Mouse (Mus musculus) megakaryocyte, embryonic 14.5 days (primary cell): Measurements from ENCODE around the gene Wdr64.

Source experiments
- FLI1 ChIP-seq: IDR thresholded peaks from 2 replicates; pipeline ENCODE4 v1.6.1; 2012; ENCODE audit warnings: low read length, inconsistent platforms, mixed read lengths
- GATA1 ChIP-seq: IDR thresholded peaks from 3 replicates; pipeline ENCODE4 v1.6.1; 2012; ENCODE audit warnings: mixed read lengths, low read length, inconsistent platforms, borderline replicate concordance

- TF ChIP-seq GATA1 (no peak), FLI1 (no peak)
Measured at GRCm38 (mm10) chr1:175699796-175700195, 1.4 kb downstream of the Wdr64 start.
